Mouse (Mus musculus): ENCODE results near the gene Gpank1. TPM values are rescaled to one million over a fixed set of nuclear protein-coding genes. Genes with fewer than 3 reads are reported as not detected.

Gpank1 gene
- total RNA-seq (2014; fragmentation: Nextera tagmentation) (38.0 and 45.9 TPM in 2 replicates), total RNA-seq (2017) (49.0 and 54.0 TPM in 2 replicates), polyA plus RNA-seq (2012) (87.0 and 99.4 TPM in 2 replicates)

DNA sequence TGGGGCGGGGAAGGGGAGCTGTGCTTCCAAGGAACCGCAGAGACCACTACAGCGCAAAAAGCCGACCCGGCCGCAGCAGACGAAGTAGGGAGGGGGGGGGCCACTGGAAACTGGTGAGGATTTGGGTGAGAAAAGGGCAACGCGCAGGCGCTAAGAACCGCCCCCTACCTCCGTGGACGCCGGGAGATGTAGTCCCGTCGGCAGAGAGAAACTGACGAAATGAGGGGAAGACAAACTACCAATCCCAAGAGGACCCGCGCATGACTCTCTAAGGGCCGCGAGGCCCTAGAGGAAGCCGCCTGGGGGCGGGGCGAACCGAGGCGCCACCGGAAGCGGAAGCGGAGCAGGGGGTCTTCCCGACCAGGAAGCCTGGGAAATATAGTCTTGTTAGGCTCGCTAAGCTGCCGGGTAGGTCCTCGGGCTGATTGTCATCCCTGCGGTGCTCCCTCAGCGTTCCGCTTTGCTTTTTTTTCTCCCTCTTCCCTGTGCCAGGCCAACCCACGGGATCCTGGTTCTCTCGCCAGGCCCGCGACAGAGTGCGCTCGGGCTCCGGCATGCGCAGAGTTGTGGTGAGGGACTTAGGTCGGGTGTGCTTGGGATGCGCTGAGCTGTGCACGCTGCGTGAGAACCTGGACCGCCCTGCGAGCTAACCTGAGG, at the start of gene Gpank1:
Gpank1 (plus strand) TSS at position 313 of the 657 bp plus-strand sequence.
- H3K4me3 ChIP-seq (ENCODE audit: low read depth, low read length) = peak within 1 kb of the TSS; percentile 89
- no peaks in the 10 kb centered on the region for H3K9me3 ChIP-seq (replicated peaks)
- TF ChIP-seq GATA2 (IDR thresholded peaks at IDR 0.05; ENCODE audit: borderline replicate concordance, low read depth, low read length) (no peak), GATA1 (IDR thresholded peaks at IDR 0.05; ENCODE audit: borderline replicate concordance, low read length) (no peak), POLR2AphosphoS5 (IDR thresholded peaks at IDR 0.05; ENCODE audit: insufficient replicate concordance, low read depth, low read length) (no peak), CTCF (IDR thresholded peaks at IDR 0.05; ENCODE audit: low read depth, low read length) (no peak), TAL1 (conservative IDR thresholded peaks at IDR 0.05; ENCODE audit: low read depth, low read length) (no peak)
- ATAC-seq (ENCODE audit: extremely low read depth, insufficient number of reproducible peaks, low FRiP score, poor library complexity, severe bottlenecking) (peak; percentile 94), DNase-seq (ENCODE audit: low spot score) (peak; percentile 96)
- H3K36me3 ChIP-seq (replicated peaks) = peaks cover 67% of the 10 kb centered on the region
- no peaks in the 10 kb centered on the region for H3K27me3 ChIP-seq (ENCODE audit: insufficient read depth, low read length)
- H3K4me1 ChIP-seq (ENCODE audit: insufficient read depth, low read depth, low read length) = peaks cover 65% of the 10 kb centered on the region

DNA sequence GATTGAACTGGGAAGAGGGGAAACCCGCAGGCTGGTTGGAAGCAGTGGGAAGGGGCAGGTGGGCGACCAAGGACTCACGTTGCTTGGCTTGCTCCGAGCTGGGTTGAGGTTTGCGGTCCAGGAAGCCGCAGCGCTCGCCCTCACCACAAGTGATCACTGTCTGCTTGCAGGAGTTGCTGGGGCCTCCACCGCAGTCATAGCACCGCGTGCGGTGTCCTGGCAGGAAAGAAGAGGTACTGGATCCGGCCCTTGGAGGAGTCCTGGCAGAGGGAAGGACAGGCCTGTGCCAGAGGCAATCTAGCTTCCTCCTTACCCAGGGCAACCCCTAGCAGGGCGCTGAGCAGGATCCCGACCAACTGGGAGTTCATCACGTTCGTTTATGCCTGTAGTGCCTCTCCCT, 47.2 kb upstream of the Gpank1 start:
- Histone ChIP-seq H3K4me3 (ENCODE audit: low read depth, low read length) (peak overlapping the region; percentile 4; the same call in 1 of the 2 replicates), H3K4me1 (ENCODE audit: insufficient read depth, low read depth, low read length) (peaks cover 43% of the 10 kb centered on the region), H3K9me3 (replicated peaks) (no peaks in the 10 kb centered on the region), H3K36me3 (replicated peaks) (no peaks in the 10 kb centered on the region), H3K27me3 (ENCODE audit: insufficient read depth, low read length) (peaks cover 21% of the 10 kb centered on the region)
- TF ChIP-seq POLR2AphosphoS5 (IDR thresholded peaks at IDR 0.05; ENCODE audit: insufficient replicate concordance, low read depth, low read length) = no peak
- TF ChIP-seq GATA1 (IDR thresholded peaks at IDR 0.05; ENCODE audit: borderline replicate concordance, low read length) = no peak
- no peak for TF ChIP-seq CTCF (IDR thresholded peaks at IDR 0.05; ENCODE audit: low read depth, low read length)
- no peak for TF ChIP-seq TAL1 (conservative IDR thresholded peaks at IDR 0.05; ENCODE audit: low read depth, low read length)
- no peak for TF ChIP-seq GATA2 (IDR thresholded peaks at IDR 0.05; ENCODE audit: borderline replicate concordance, low read depth, low read length)
- DNase-seq (ENCODE audit: low spot score) (no peak), ATAC-seq (ENCODE audit: extremely low read depth, insufficient number of reproducible peaks, low FRiP score, poor library complexity, severe bottlenecking) (no peak)

DNA sequence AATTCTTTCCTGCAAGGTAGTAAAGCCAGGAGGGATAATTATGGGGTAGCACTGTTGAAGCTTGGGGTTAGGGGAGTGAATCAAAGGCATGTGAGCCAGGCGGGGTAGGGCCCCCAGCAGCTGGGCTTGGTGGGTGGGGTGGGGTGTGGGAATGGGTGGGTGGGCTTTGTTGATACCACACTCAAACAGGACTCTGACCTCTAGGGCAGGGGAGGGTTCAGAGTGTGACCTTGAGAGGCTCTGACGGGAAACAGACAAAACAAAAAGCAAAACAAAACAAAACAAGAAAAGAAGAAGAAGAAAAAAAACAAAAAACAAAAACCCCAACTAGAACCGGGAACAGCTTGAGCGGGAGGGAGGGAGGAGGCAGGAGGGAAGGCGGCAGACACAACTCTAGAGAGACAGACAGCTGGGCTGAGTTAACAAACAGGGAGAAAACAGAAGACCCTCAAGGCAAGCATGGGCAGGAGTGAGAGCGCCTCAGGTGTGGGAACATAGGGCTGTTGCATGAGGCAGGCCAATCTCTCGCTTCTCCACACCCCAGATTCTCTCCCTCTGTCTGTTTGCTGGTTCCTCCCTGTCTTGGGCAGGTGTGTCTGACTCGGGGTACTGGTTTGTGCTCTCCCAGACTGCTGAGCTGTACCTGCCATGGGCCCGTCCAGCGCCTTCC, 44.6 kb upstream of the Gpank1 start, which contains the start of gene Ly6g6e:
Ly6g6e (plus strand) TSS at position 396 of the 670 bp plus-strand sequence.
- DNase-seq (ENCODE audit: low spot score) (no peak), ATAC-seq (ENCODE audit: extremely low read depth, insufficient number of reproducible peaks, low FRiP score, poor library complexity, severe bottlenecking) (no peak)
- H3K27me3 ChIP-seq (ENCODE audit: insufficient read depth, low read length) = peaks cover 8% of the 10 kb centered on the region; the same call in 1 of the 2 replicates
- TF ChIP-seq POLR2AphosphoS5 (IDR thresholded peaks at IDR 0.05; ENCODE audit: insufficient replicate concordance, low read depth, low read length) = no peak
- TF ChIP-seq CTCF (IDR thresholded peaks at IDR 0.05; ENCODE audit: low read depth, low read length) = no peak
- no peak for TF ChIP-seq TAL1 (conservative IDR thresholded peaks at IDR 0.05; ENCODE audit: low read depth, low read length)
- no peak for TF ChIP-seq GATA1 (IDR thresholded peaks at IDR 0.05; ENCODE audit: borderline replicate concordance, low read length)
- no peak for TF ChIP-seq GATA2 (IDR thresholded peaks at IDR 0.05; ENCODE audit: borderline replicate concordance, low read depth, low read length)
- H3K4me3 ChIP-seq (ENCODE audit: low read depth, low read length) = no peak within 1 kb of the TSS
- peaks cover 58% of the 10 kb centered on the region for H3K4me1 ChIP-seq (ENCODE audit: insufficient read depth, low read depth, low read length)
- H3K9me3 ChIP-seq (replicated peaks) = no peaks in the 10 kb centered on the region
- no peaks in the 10 kb centered on the region for H3K36me3 ChIP-seq (replicated peaks)

DNA sequence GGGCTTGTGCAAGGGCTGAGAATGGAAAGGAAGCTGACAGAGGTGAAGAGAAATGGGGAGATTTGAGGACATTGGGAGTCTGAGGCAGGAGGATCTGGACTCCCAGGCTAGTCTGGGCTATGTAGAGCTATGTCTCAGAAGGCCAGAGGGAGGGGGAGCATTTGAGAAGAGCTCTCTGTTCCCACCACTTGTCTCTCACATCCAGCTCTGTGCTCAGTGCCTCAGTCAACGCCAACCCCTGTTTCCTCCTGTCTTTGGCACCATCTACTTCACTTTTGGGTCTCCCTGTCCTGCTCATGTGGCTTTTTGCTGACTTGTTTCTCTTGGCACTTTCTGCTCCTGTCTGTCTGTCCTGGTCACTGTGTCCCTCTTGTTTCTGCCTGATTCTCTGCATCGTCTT, 44.0 kb upstream of the Gpank1 start:
- Histone ChIP-seq H3K4me3 (ENCODE audit: low read depth, low read length) (no peak overlapping the region), H3K4me1 (ENCODE audit: insufficient read depth, low read depth, low read length) (peaks cover 64% of the 10 kb centered on the region), H3K36me3 (replicated peaks) (no peaks in the 10 kb centered on the region), H3K9me3 (replicated peaks) (no peaks in the 10 kb centered on the region), H3K27me3 (ENCODE audit: insufficient read depth, low read length) (peaks cover 7% of the 10 kb centered on the region; the same call in 1 of the 2 replicates)
- TF ChIP-seq GATA1 (IDR thresholded peaks at IDR 0.05; ENCODE audit: borderline replicate concordance, low read length) = no peak
- TF ChIP-seq GATA2 (IDR thresholded peaks at IDR 0.05; ENCODE audit: borderline replicate concordance, low read depth, low read length) = no peak
- TF ChIP-seq CTCF (IDR thresholded peaks at IDR 0.05; ENCODE audit: low read depth, low read length) = no peak
- no peak for TF ChIP-seq TAL1 (conservative IDR thresholded peaks at IDR 0.05; ENCODE audit: low read depth, low read length)
- TF ChIP-seq POLR2AphosphoS5 (IDR thresholded peaks at IDR 0.05; ENCODE audit: insufficient replicate concordance, low read depth, low read length) = no peak
- no peak for DNase-seq (ENCODE audit: low spot score)
- ATAC-seq (ENCODE audit: extremely low read depth, insufficient number of reproducible peaks, low FRiP score, poor library complexity, severe bottlenecking) = no peak

DNA sequence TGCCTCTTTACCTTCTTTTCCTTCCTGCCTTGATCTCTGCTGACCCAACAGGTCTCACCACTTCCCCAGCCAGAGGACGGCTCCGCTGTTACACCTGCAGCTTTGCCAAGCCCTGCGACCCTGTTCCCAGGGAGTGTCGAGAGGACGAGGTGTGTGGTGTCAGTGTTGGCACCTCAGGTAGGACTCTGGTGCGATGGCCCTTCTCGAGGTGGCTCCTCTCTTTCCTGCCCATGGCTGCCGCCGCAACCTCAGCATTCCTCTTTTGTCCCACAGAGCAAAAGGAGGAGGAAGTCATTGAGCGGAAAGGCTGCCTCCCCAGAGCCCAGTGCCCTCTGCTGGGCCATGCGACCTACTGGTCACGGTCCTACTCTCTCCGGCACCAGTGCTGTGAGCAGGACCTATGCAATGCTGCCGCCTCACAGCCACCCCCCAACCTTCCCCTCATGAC, 43.4 kb upstream of the Gpank1 start, which contains the start of gene Ly6g6d:
Ly6g6d (minus strand) TSS at position 280 of the 448 bp plus-strand sequence.
- H3K36me3 ChIP-seq (replicated peaks) = no peaks in the 10 kb centered on the region
- H3K27me3 ChIP-seq (ENCODE audit: insufficient read depth, low read length) = peaks cover 7% of the 10 kb centered on the region; the same call in 1 of the 2 replicates
- H3K4me1 ChIP-seq (ENCODE audit: insufficient read depth, low read depth, low read length) = peaks cover 68% of the 10 kb centered on the region
- TF ChIP-seq TAL1 (conservative IDR thresholded peaks at IDR 0.05; ENCODE audit: low read depth, low read length) (no peak), GATA2 (IDR thresholded peaks at IDR 0.05; ENCODE audit: borderline replicate concordance, low read depth, low read length) (no peak), GATA1 (IDR thresholded peaks at IDR 0.05; ENCODE audit: borderline replicate concordance, low read length) (no peak)
- no peak within 1 kb of the TSS for H3K4me3 ChIP-seq (ENCODE audit: low read depth, low read length)
- H3K9me3 ChIP-seq (replicated peaks) = no peaks in the 10 kb centered on the region
- ATAC-seq (ENCODE audit: extremely low read depth, insufficient number of reproducible peaks, low FRiP score, poor library complexity, severe bottlenecking) (no peak), DNase-seq (ENCODE audit: low spot score) (no peak)

DNA sequence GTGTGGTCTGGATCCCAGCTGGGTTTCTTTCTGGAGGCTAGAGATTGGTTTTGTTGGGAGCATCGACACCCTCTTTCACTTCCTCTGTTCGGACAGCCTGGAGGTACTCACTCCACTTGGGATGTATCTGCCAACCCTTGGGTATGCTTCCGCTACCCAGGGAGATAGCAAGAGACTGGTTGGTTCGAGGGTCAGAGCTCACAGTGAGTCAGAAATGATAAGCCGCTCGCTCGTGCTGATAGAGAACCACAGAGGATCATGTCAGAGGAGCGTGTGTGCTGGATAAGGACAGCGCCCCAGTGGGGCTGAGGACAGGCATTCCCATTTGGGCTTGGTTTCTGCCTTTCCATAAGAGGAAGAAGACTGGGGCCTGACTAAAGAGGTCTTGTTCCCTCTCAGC, 41.5 kb upstream of the Gpank1 start:
- H3K36me3 ChIP-seq (replicated peaks) = no peaks in the 10 kb centered on the region
- H3K4me1 ChIP-seq (ENCODE audit: insufficient read depth, low read depth, low read length) = peaks cover 81% of the 10 kb centered on the region
- no peak for TF ChIP-seq POLR2AphosphoS5 (IDR thresholded peaks at IDR 0.05; ENCODE audit: insufficient replicate concordance, low read depth, low read length)
- peak; percentile 52 for TF ChIP-seq TAL1 (conservative IDR thresholded peaks at IDR 0.05; ENCODE audit: low read depth, low read length)
- no peaks in the 10 kb centered on the region for H3K9me3 ChIP-seq (replicated peaks)
- peaks cover 7% of the 10 kb centered on the region; the same call in 1 of the 2 replicates for H3K27me3 ChIP-seq (ENCODE audit: insufficient read depth, low read length)
- peak; percentile 95 for ATAC-seq (ENCODE audit: extremely low read depth, insufficient number of reproducible peaks, low FRiP score, poor library complexity, severe bottlenecking)
- H3K4me3 ChIP-seq (ENCODE audit: low read depth, low read length) = peak overlapping the region; percentile 66; the same call in 1 of the 2 replicates
- DNase-seq (ENCODE audit: low spot score) = peak; percentile 83

Data from G1E (cell line).